In genomic region chr11:88873027-88873666, GRCm38 (mm10) we compare ENCODE assay signal across 9 mouse cellular contexts. TPM values are rescaled to one million over a fixed set of nuclear protein-coding genes. Genes with fewer than 3 reads are reported as not detected.
DNase-seq lines count a peak whose midpoint lies in the region; ATAC-seq and TF ChIP-seq lines count a peak whose summit lies in the region.
"Had no signal": no experiment of that assay in that cellular context is flagged by ENCODE, and none has a peak within 500 bp of the region (broad histone marks: within the 10 kb centered on the region; RNA-seq: fewer than 3 reads in every experiment).

No protein-coding gene starts in this region.

- no peaks in the 10 kb centered on the region for H3K36me3 ChIP-seq in lung, embryonic 15.5 days
- H3K36me3 ChIP-seq in limb, embryonic 10.5 days, result no peaks in the 10 kb centered on the region
- no peaks in the 10 kb centered on the region for H3K36me3 ChIP-seq in neural tube, embryonic 15.5 days

- peak overlapping the region; percentile 63 for H3K4me2 ChIP-seq in lung, embryonic 15.5 days
- H3K4me2 ChIP-seq in neural tube, embryonic 15.5 days, result peak overlapping the region; percentile 58

- H3K4me1 ChIP-seq in lung, embryonic 15.5 days, result no peaks in the 10 kb centered on the region; the same call in 1 of the 2 replicates
- H3K4me1 ChIP-seq in embryonic fibroblast, embryonic 13.5 days (ENCODE audit: control insufficient read depth, insufficient read depth, low read length), result no peaks in the 10 kb centered on the region
- H3K4me1 ChIP-seq in limb, embryonic 10.5 days, result peaks cover 9% of the 10 kb centered on the region
- H3K4me1 ChIP-seq in neural tube, embryonic 15.5 days, result peaks cover 9% of the 10 kb centered on the region

- WGBS in lung, embryonic 15.5 days, result 2% methylated on average over 20 of the region's 20 CpGs
- 6% methylated on average over 20 of the region's 20 CpGs for WGBS in limb, embryonic 10.5 days
- WGBS in neural tube, embryonic 15.5 days, result 6% methylated on average over 20 of the region's 20 CpGs

- peak overlapping the region; percentile 34 for H3K4me3 ChIP-seq in lung, embryonic 15.5 days
- H3K4me3 ChIP-seq in embryonic fibroblast, embryonic 13.5 days (ENCODE audit: insufficient read depth, low read length), result peak overlapping the region; percentile 46
- H3K4me3 ChIP-seq in limb, embryonic 10.5 days, result peak overlapping the region; percentile 43
- H3K4me3 ChIP-seq in neural tube, embryonic 15.5 days (replicated peaks), result peak overlapping the region; percentile 30

- TF ChIP-seq POLR2A in embryonic fibroblast, embryonic 13.5 days (IDR thresholded peaks at IDR 0.05; ENCODE audit: low read depth, low read length), result no peak

- no peak for TF ChIP-seq CTCF in embryonic fibroblast, embryonic 13.5 days (IDR thresholded peaks at IDR 0.05; ENCODE audit: borderline replicate concordance, insufficient read depth, low read length)

- peaks cover 16% of the 10 kb centered on the region; the same call in 1 of the 2 replicates for H3K27me3 ChIP-seq in lung, embryonic 15.5 days
- H3K27me3 ChIP-seq in limb, embryonic 10.5 days (ENCODE audit: low read depth, poor library complexity, severe bottlenecking), result peaks cover 36% of the 10 kb centered on the region
- peaks cover 7% of the 10 kb centered on the region for H3K27me3 ChIP-seq in neural tube, embryonic 15.5 days (replicated peaks)

- no peak for DNase-seq in lung, adult 18-20 months
- peak; percentile 47 for DNase-seq in limb, embryonic 10.5 days (ENCODE audit: low spot score)
- DNase-seq in layer of hippocampus, adult 8-10 months (ENCODE audit: low spot score in 2 of 2), result no peak
- no peak for DNase-seq in spleen, postnatal 14 days (ENCODE audit: low spot score in 2 of 2)
- DNase-seq in urinary bladder, adult 2 months (ENCODE audit: low spot score), result no peak
- DNase-seq: adrenal gland, postnatal 14 days had no signal

- no peak overlapping the region for H3K27ac ChIP-seq in lung, embryonic 15.5 days
- H3K27ac ChIP-seq in embryonic fibroblast, embryonic 13.5 days (ENCODE audit: insufficient read depth, low read length), result no peak overlapping the region
- H3K27ac ChIP-seq in limb, embryonic 10.5 days, result no peak overlapping the region
- no peak overlapping the region for H3K27ac ChIP-seq in neural tube, embryonic 15.5 days (replicated peaks)

- no peaks in the 10 kb centered on the region for H3K9me3 ChIP-seq in lung, embryonic 15.5 days
- no peaks in the 10 kb centered on the region for H3K9me3 ChIP-seq in limb, embryonic 10.5 days (replicated peaks)
- H3K9me3 ChIP-seq in neural tube, embryonic 15.5 days (replicated peaks), result no peaks in the 10 kb centered on the region

- no peak for ATAC-seq in lung, embryonic 15.5 days (ENCODE audit: borderline replicate concordance, extremely low read depth, low FRiP score, low TSS enrichment)
- ATAC-seq in neural tube, embryonic 15.5 days (ENCODE audit: low FRiP score), result no peak

- H3K9ac ChIP-seq in lung, embryonic 15.5 days, result no peak overlapping the region
- peak overlapping the region; percentile 5 for H3K9ac ChIP-seq in neural tube, embryonic 15.5 days (replicated peaks)

RNA-seq across cellular contexts. Expression of gene Akap1, which starts 8.8 kb away (rescaled TPM):
- polyA plus RNA-seq in lung, embryonic 15.5 days (2015; fragmentation: Nextera tagmentation; extraction: Ambion mirVana), result 18.3 and 18.8 TPM in 2 replicates
- 24.2 and 25.5 TPM in 2 replicates for polyA plus RNA-seq in embryonic fibroblast, embryonic 13.5 days (2011; ENCODE audit: insufficient read length, low read depth, missing spikeins)
- 16.8 and 17.4 TPM in 2 replicates for polyA plus RNA-seq in limb, embryonic 10.5 days (2016; fragmentation: Nextera tagmentation; extraction: Ambion mirVana)
- 26.0 and 27.6 TPM in 2 replicates for polyA plus RNA-seq in neural tube, embryonic 15.5 days (2015; fragmentation: Nextera tagmentation; extraction: Ambion mirVana)
- total RNA-seq in layer of hippocampus, adult 8-10 months (2022), result 10 to 100 TPM; 40.5 to 44.8 (median 41.6) TPM
- 46.1 and 50.9 TPM in 2 replicates for polyA plus RNA-seq in urinary bladder, adult 2 months (2012; rRNA removed)
